Mouse (Mus musculus): Measurements from ENCODE around the gene Exoc3l4. TPM values are rescaled to one million over a fixed set of nuclear protein-coding genes. Genes with fewer than 3 reads are reported as not detected.

Gene Exoc3l4
- polyA plus RNA-seq, 1 experiment: 36.2 TPM

DNA sequence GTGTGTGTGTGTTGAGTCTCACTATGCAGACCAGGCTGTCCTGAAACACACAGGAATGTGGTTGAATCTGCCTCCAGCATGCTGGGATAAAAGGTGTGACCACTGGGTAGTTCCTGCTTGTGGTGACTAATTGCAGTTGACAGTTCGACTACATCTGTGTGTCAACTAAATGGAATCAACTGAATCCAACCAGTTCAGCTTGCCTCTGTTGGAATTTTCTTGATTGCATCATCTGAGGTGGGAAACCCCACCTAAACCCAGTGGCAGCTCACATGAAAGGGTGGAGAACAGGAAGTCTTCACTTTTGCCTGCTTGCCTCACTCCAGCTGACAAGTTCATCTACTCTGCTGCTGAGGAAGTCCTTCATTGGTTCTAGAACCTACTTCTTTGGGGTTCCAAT lies 54.3 kb downstream of the Exoc3l4 start:
- Histone ChIP-seq H3K4me3 (ENCODE audit: extremely low read depth, insufficient read depth, insufficient read length) (no peak overlapping the region), H3K27me3 (ENCODE audit: control insufficient read depth, insufficient read depth, low read length) (no peaks in the 10 kb centered on the region), H3K36me3 (ENCODE audit: control insufficient read depth, insufficient read depth, low read length) (no peaks in the 10 kb centered on the region), H3K27ac (ENCODE audit: insufficient read depth, low read length) (no peak overlapping the region), H3K4me1 (ENCODE audit: control insufficient read depth, insufficient read depth, insufficient read length) (no peaks in the 10 kb centered on the region)
- WGBS: 31% methylated on average over 1 of the region's 1 CpGs
- TF ChIP-seq POLR2A (IDR thresholded peaks at IDR 0.05; ENCODE audit: low read depth, low read length): no peak
- no peak for TF ChIP-seq CTCF (IDR thresholded peaks at IDR 0.05; ENCODE audit: extremely low read depth, insufficient read depth, insufficient read length, insufficient replicate concordance)
- DNase-seq (ENCODE audit: low read depth in 1 of 2, low spot score in 2 of 2): no peak

DNA sequence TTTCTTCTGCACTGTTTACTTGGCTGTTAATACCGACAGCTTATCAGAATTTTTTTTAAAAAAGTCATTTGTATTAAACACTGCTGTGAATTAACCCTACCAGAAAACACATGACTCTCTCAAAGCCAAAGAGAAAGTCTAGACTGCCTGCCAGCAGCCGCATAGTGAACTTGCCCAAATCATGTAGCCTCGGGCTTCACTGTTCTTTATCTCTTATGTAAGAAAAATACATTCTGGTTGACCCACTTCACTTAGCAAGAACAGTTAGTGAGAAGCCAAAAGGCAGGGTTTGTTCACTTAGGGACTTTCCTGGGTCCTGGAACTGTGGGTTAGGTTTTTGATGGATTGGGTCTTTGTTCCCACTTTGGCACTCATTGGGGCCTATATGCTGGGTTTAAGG lies 54.9 kb downstream of the Exoc3l4 start:
- H3K27me3 ChIP-seq (ENCODE audit: control insufficient read depth, insufficient read depth, low read length): no peaks in the 10 kb centered on the region
- WGBS: 81% methylated on average over 3 of the region's 3 CpGs
- TF ChIP-seq POLR2A (IDR thresholded peaks at IDR 0.05; ENCODE audit: low read depth, low read length): no peak
- TF ChIP-seq CTCF (IDR thresholded peaks at IDR 0.05; ENCODE audit: extremely low read depth, insufficient read depth, insufficient read length, insufficient replicate concordance): no peak
- no peaks in the 10 kb centered on the region for H3K4me1 ChIP-seq (ENCODE audit: control insufficient read depth, insufficient read depth, insufficient read length)
- no peaks in the 10 kb centered on the region for H3K36me3 ChIP-seq (ENCODE audit: control insufficient read depth, insufficient read depth, low read length)
- no peak for DNase-seq (ENCODE audit: low read depth in 1 of 2, low spot score in 2 of 2)
- no peak overlapping the region for H3K4me3 ChIP-seq (ENCODE audit: extremely low read depth, insufficient read depth, insufficient read length)
- no peak overlapping the region for H3K27ac ChIP-seq (ENCODE audit: insufficient read depth, low read length)

DNA sequence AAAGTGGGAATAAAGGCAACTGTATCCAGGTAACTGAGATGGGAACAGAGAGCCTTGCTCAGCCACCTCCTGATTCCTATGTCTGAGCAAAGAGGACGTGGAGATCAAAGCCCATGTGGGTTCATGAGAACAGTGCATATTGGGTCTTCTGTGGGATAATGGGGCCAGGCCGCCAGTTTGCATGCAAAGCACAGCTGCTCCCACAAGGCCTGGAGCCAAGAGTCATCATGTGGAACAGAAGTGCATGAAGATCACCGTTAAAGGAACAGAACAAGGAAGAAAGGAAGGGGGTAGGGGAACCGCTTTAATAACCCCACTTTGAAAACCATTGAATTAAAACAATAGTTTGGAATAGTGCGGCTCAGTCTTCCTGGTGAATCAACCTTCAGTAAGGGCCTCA lies 56.1 kb downstream of the Exoc3l4 start:
- no peak overlapping the region for H3K4me3 ChIP-seq (ENCODE audit: extremely low read depth, insufficient read depth, insufficient read length)
- WGBS: 66% methylated on average over 5 of the region's 5 CpGs
- DNase-seq (ENCODE audit: low read depth in 1 of 2, low spot score in 2 of 2): no peak
- H3K27me3 ChIP-seq (ENCODE audit: control insufficient read depth, insufficient read depth, low read length): no peaks in the 10 kb centered on the region
- no peaks in the 10 kb centered on the region for H3K36me3 ChIP-seq (ENCODE audit: control insufficient read depth, insufficient read depth, low read length)
- no peak overlapping the region for H3K27ac ChIP-seq (ENCODE audit: insufficient read depth, low read length)
- no peaks in the 10 kb centered on the region for H3K4me1 ChIP-seq (ENCODE audit: control insufficient read depth, insufficient read depth, insufficient read length)
- TF ChIP-seq CTCF (IDR thresholded peaks at IDR 0.05; ENCODE audit: extremely low read depth, insufficient read depth, insufficient read length, insufficient replicate concordance) (no peak), POLR2A (IDR thresholded peaks at IDR 0.05; ENCODE audit: low read depth, low read length) (no peak)

DNA sequence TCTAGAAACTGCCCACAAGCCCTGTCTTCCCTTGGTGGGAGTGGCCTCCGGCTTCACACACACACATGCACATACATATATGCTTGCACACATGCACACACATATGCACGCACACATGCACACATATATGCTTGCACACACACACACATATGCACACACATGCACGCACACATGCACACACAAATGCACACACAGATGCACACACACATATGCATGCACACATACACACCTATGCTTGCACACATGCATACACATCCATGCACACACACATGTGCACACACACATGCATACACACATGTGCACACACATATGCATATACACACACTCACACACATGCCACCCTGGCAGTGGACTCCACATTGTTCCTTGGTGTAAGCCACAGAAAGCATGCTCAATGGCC lies 57.6 kb downstream of the Exoc3l4 start:
- H3K4me3 ChIP-seq (ENCODE audit: extremely low read depth, insufficient read depth, insufficient read length): no peak overlapping the region
- H3K27ac ChIP-seq (ENCODE audit: insufficient read depth, low read length): no peak overlapping the region
- no peaks in the 10 kb centered on the region for H3K4me1 ChIP-seq (ENCODE audit: control insufficient read depth, insufficient read depth, insufficient read length)
- DNase-seq (ENCODE audit: low read depth in 1 of 2, low spot score in 2 of 2): no peak
- H3K36me3 ChIP-seq (ENCODE audit: control insufficient read depth, insufficient read depth, low read length): no peaks in the 10 kb centered on the region
- no peak for TF ChIP-seq CTCF (IDR thresholded peaks at IDR 0.05; ENCODE audit: extremely low read depth, insufficient read depth, insufficient read length, insufficient replicate concordance)
- no peak for TF ChIP-seq POLR2A (IDR thresholded peaks at IDR 0.05; ENCODE audit: low read depth, low read length)
- 92% methylated on average over 3 of the region's 3 CpGs for WGBS
- no peaks in the 10 kb centered on the region for H3K27me3 ChIP-seq (ENCODE audit: control insufficient read depth, insufficient read depth, low read length)

DNA sequence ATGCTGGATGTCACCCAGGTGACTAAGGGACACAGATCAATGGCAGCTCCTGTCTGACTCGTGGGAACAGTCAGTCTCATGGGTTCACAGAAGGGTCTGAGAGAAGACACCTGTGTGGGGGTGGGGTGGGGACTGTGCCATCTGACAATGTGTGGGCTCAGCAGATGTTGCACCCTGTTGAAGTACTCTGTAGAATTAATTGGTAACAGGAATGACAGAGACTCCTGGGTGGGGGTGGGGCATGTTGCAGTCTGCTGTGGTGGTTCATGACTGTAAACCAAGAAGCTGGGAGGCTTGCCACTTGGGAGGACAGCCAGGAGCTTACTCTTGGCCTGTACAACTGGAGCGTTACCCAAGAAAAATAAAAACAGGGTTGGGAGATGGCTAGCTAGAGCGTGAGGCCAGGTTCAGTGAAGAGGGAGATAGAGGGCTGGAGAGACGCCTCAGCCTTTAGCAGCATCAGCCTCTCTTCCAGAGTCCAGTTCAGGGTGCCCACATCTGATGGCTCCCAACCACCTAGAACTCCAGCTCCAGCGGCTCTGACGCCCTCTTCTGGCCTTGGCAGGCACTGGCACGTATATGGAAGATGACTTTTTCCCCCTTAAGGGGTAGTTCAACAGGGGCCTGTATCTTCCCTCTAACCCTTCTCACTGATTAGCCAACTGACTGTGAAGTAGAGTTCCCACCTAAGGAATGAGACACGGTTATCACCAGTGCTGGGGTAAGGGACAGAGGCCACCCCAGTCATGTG lies 58.3 kb downstream of the Exoc3l4 start:
- Histone ChIP-seq H3K4me3 (ENCODE audit: extremely low read depth, insufficient read depth, insufficient read length) (no peak overlapping the region), H3K4me1 (ENCODE audit: control insufficient read depth, insufficient read depth, insufficient read length) (no peaks in the 10 kb centered on the region), H3K36me3 (ENCODE audit: control insufficient read depth, insufficient read depth, low read length) (no peaks in the 10 kb centered on the region), H3K27ac (ENCODE audit: insufficient read depth, low read length) (no peak overlapping the region), H3K27me3 (ENCODE audit: control insufficient read depth, insufficient read depth, low read length) (no peaks in the 10 kb centered on the region)
- DNase-seq (ENCODE audit: low read depth in 1 of 2, low spot score in 2 of 2): no peak
- 66% methylated on average over 8 of the region's 8 CpGs for WGBS
- no peak for TF ChIP-seq POLR2A (IDR thresholded peaks at IDR 0.05; ENCODE audit: low read depth, low read length)
- no peak for TF ChIP-seq CTCF (IDR thresholded peaks at IDR 0.05; ENCODE audit: extremely low read depth, insufficient read depth, insufficient read length, insufficient replicate concordance)

DNA sequence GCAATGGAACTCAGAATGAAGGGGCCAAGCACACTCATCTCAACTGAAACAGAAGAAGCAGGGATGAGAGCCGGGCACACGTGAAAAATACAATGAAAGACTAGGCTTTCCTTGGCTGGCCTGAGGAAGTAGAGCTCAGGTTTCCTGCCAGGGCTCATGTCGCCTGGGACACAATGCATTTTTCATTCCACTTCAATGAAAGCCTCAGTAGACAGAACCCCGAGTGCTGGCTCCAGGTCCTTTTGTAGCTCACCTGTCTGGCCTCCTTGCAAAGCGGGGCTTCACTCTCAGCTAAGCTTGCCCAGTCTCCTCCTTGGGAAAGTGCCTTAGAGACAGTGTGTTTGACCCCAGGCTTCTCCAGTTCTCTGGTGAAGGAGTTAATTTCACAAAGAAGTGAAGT lies 62.1 kb downstream of the Exoc3l4 start:
- Histone ChIP-seq H3K4me3 (ENCODE audit: extremely low read depth, insufficient read depth, insufficient read length) (no peak overlapping the region), H3K27me3 (ENCODE audit: control insufficient read depth, insufficient read depth, low read length) (peaks cover 2% of the 10 kb centered on the region; the same call in 1 of the 2 replicates), H3K4me1 (ENCODE audit: control insufficient read depth, insufficient read depth, insufficient read length) (no peaks in the 10 kb centered on the region), H3K36me3 (ENCODE audit: control insufficient read depth, insufficient read depth, low read length) (no peaks in the 10 kb centered on the region), H3K27ac (ENCODE audit: insufficient read depth, low read length) (no peak overlapping the region)
- TF ChIP-seq CTCF (IDR thresholded peaks at IDR 0.05; ENCODE audit: extremely low read depth, insufficient read depth, insufficient read length, insufficient replicate concordance) (no peak), POLR2A (IDR thresholded peaks at IDR 0.05; ENCODE audit: low read depth, low read length) (no peak)
- 59% methylated on average over 5 of the region's 5 CpGs for WGBS
- no peak for DNase-seq (ENCODE audit: low read depth in 1 of 2, low spot score in 2 of 2)

DNA sequence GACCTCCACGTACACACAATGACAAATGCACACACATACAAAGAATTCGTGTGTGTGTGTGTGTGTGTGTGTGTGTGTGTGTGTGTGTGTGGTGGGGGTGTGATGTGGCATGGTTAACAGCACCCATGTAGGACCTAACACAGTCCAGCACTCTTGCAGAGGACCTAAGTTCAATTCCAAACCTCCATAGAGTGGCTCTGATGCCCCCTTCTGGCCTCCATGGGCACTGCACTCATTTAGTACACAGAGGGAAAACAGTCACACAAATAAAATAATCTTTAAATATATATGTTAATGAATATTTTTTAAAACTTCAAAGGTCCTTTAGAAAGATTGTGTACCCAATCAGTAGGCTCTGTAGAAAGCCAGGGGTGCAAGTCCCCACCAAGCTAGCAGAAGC lies 63.1 kb downstream of the Exoc3l4 start:
- H3K27me3 ChIP-seq (ENCODE audit: control insufficient read depth, insufficient read depth, low read length): peaks cover 2% of the 10 kb centered on the region; the same call in 1 of the 2 replicates

More for the DNA sequence above, 63.1 kb downstream of the Exoc3l4 start:
- Histone ChIP-seq H3K4me3 (ENCODE audit: extremely low read depth, insufficient read depth, insufficient read length) (no peak overlapping the region), H3K36me3 (ENCODE audit: control insufficient read depth, insufficient read depth, low read length) (no peaks in the 10 kb centered on the region), H3K27ac (ENCODE audit: insufficient read depth, low read length) (no peak overlapping the region), H3K4me1 (ENCODE audit: control insufficient read depth, insufficient read depth, insufficient read length) (no peaks in the 10 kb centered on the region)
- TF ChIP-seq CTCF (IDR thresholded peaks at IDR 0.05; ENCODE audit: extremely low read depth, insufficient read depth, insufficient read length, insufficient replicate concordance) (no peak), POLR2A (IDR thresholded peaks at IDR 0.05; ENCODE audit: low read depth, low read length) (no peak)
- WGBS: 65% methylated on average over 2 of the region's 2 CpGs
- DNase-seq (ENCODE audit: low read depth in 1 of 2, low spot score in 2 of 2): no peak

Other genes with a start within 250 kb of the Exoc3l4 start
- not detected in 2 replicates for gene 4930595D18Rik, start 232.5 kb upstream of the Exoc3l4 start, polyA plus RNA-seq (2012; rRNA removed)
- 1.2 and 2.3 TPM in 2 replicates for gene Amn, start 145.9 kb upstream of the Exoc3l4 start, polyA plus RNA-seq (2012; rRNA removed)
- gene Cdc42bpb, start 39.3 kb upstream of the Exoc3l4 start, polyA plus RNA-seq (2012; rRNA removed): 78.4 and 91.2 TPM in 2 replicates
- gene Lbhd2, start 10.2 kb upstream of the Exoc3l4 start, polyA plus RNA-seq (2012; rRNA removed): 2.0 and 3.5 TPM in 2 replicates
- gene Tnfaip2, start 25.5 kb downstream of the Exoc3l4 start, polyA plus RNA-seq (2012; rRNA removed): 46.4 and 51.9 TPM in 2 replicates
- 0.64 and 2.2 TPM in 2 replicates for gene Gm266, start 68.8 kb downstream of the Exoc3l4 start, polyA plus RNA-seq (2012; rRNA removed)
- 72.9 and 100 TPM in 2 replicates for gene Eif5, start 121.0 kb downstream of the Exoc3l4 start, polyA plus RNA-seq (2012; rRNA removed)
- 19.8 and 21.4 TPM in 2 replicates for gene Mark3, start 157.5 kb downstream of the Exoc3l4 start, polyA plus RNA-seq (2012; rRNA removed)